Mouse (Mus musculus): ENCODE measurements around the gene Olfr794. TPM values are rescaled to one million over a fixed set of nuclear protein-coding genes. Genes with fewer than 3 reads are reported as not detected.

Gene Olfr794
- not detected in 2 replicates for polyA plus RNA-seq (2014; fragmentation: Nextera tagmentation; extraction: Ambion mirVana)

- WGBS: 86% methylated on average over 2 of the region's 2 CpGs
- Histone ChIP-seq H3K4me3 (ENCODE audit: low read depth, low read length) (no peak within 1 kb of the TSS), H3K36me3 (ENCODE audit: control insufficient read depth, insufficient read depth, low read length) (no peaks in the 10 kb centered on the region), H3K4me1 (replicated peaks; ENCODE audit: control insufficient read depth, insufficient read depth, low read length) (no peaks in the 10 kb centered on the region), H3K4me2 (ENCODE audit: low read depth, low read length, severe bottlenecking) (no peak within 1 kb of the TSS), H3K27me3 (ENCODE audit: control insufficient read depth, insufficient read depth, low read length) (no peaks in the 10 kb centered on the region), H3K27ac (ENCODE audit: low read depth, low read length) (no peak within 1 kb of the TSS), H3K9me3 (ENCODE audit: control insufficient read depth, low read length) (no peaks in the 10 kb centered on the region), H3K9ac (ENCODE audit: low read length) (no peak within 1 kb of the TSS)
- ATAC-seq (replicated peaks; ENCODE audit: low FRiP score): no peak
- no peak for DNase-seq (ENCODE audit: low spot score)
Measured at GRCm38 (mm10) chr10:129567355-129567754, at the start of gene Olfr794. TSS of gene Olfr794 (plus strand) at chr10:129567655.

GRCm38 (mm10) chr10:129521492-129521891 is 46.0 kb upstream of the Olfr794 start, which contains the start of gene Olfr791:
TSS of gene Olfr791 (plus strand) at chr10:129521792.
- no peak for ATAC-seq (replicated peaks; ENCODE audit: low FRiP score)
- no peak within 1 kb of the TSS for H3K4me3 ChIP-seq (ENCODE audit: low read depth, low read length)
- no peaks in the 10 kb centered on the region for H3K9me3 ChIP-seq (ENCODE audit: control insufficient read depth, low read length)
- H3K36me3 ChIP-seq (ENCODE audit: control insufficient read depth, insufficient read depth, low read length): no peaks in the 10 kb centered on the region
- no peak within 1 kb of the TSS for H3K4me2 ChIP-seq (ENCODE audit: low read depth, low read length, severe bottlenecking)
- H3K27me3 ChIP-seq (ENCODE audit: control insufficient read depth, insufficient read depth, low read length): no peaks in the 10 kb centered on the region
- H3K9ac ChIP-seq (ENCODE audit: low read length): no peak within 1 kb of the TSS
- 82% methylated on average over 3 of the region's 3 CpGs for WGBS
- no peak within 1 kb of the TSS for H3K27ac ChIP-seq (ENCODE audit: low read depth, low read length)
- no peak for DNase-seq (ENCODE audit: low spot score)
- no peaks in the 10 kb centered on the region for H3K4me1 ChIP-seq (replicated peaks; ENCODE audit: control insufficient read depth, insufficient read depth, low read length)

GRCm38 (mm10) chr10:129538862-129539261 is 28.6 kb upstream of the Olfr794 start, which contains the start of gene Olfr792:
TSS of gene Olfr792 (plus strand) at chr10:129539162.
- no peak for DNase-seq (ENCODE audit: low spot score)
- ATAC-seq (replicated peaks; ENCODE audit: low FRiP score): no peak
- Histone ChIP-seq H3K9ac (ENCODE audit: low read length) (no peak within 1 kb of the TSS), H3K4me2 (ENCODE audit: low read depth, low read length, severe bottlenecking) (no peak within 1 kb of the TSS), H3K4me3 (ENCODE audit: low read depth, low read length) (no peak within 1 kb of the TSS), H3K4me1 (replicated peaks; ENCODE audit: control insufficient read depth, insufficient read depth, low read length) (no peaks in the 10 kb centered on the region), H3K27ac (ENCODE audit: low read depth, low read length) (no peak within 1 kb of the TSS), H3K27me3 (ENCODE audit: control insufficient read depth, insufficient read depth, low read length) (no peaks in the 10 kb centered on the region), H3K36me3 (ENCODE audit: control insufficient read depth, insufficient read depth, low read length) (no peaks in the 10 kb centered on the region), H3K9me3 (ENCODE audit: control insufficient read depth, low read length) (no peaks in the 10 kb centered on the region)
- 91% methylated on average over 1 of the region's 1 CpGs for WGBS

GRCm38 (mm10) chr10:129549354-129549753 is 18.1 kb upstream of the Olfr794 start:
- no peaks in the 10 kb centered on the region for H3K4me1 ChIP-seq (replicated peaks; ENCODE audit: control insufficient read depth, insufficient read depth, low read length)
- no peaks in the 10 kb centered on the region for H3K9me3 ChIP-seq (ENCODE audit: control insufficient read depth, low read length)
- H3K4me3 ChIP-seq (ENCODE audit: low read depth, low read length): no peak overlapping the region
- H3K27ac ChIP-seq (ENCODE audit: low read depth, low read length): no peak overlapping the region
- H3K4me2 ChIP-seq (ENCODE audit: low read depth, low read length, severe bottlenecking): no peak overlapping the region
- H3K36me3 ChIP-seq (ENCODE audit: control insufficient read depth, insufficient read depth, low read length): no peaks in the 10 kb centered on the region
- WGBS: 71% methylated on average over 1 of the region's 1 CpGs
- no peaks in the 10 kb centered on the region for H3K27me3 ChIP-seq (ENCODE audit: control insufficient read depth, insufficient read depth, low read length)
- no peak overlapping the region for H3K9ac ChIP-seq (ENCODE audit: low read length)
- ATAC-seq (replicated peaks; ENCODE audit: low FRiP score) (peak; percentile 73), DNase-seq (ENCODE audit: low spot score) (no peak)

- no peaks in the 10 kb centered on the region for H3K4me1 ChIP-seq (replicated peaks; ENCODE audit: control insufficient read depth, insufficient read depth, low read length)
- no peak overlapping the region for H3K9ac ChIP-seq (ENCODE audit: low read length)
- no peak overlapping the region for H3K27ac ChIP-seq (ENCODE audit: low read depth, low read length)
- ATAC-seq (replicated peaks; ENCODE audit: low FRiP score) (no peak), DNase-seq (ENCODE audit: low spot score) (no peak)
- 77% methylated on average over 1 of the region's 1 CpGs for WGBS
- H3K9me3 ChIP-seq (ENCODE audit: control insufficient read depth, low read length): no peaks in the 10 kb centered on the region
- H3K4me3 ChIP-seq (ENCODE audit: low read depth, low read length): no peak overlapping the region
- no peak overlapping the region for H3K4me2 ChIP-seq (ENCODE audit: low read depth, low read length, severe bottlenecking)
- no peaks in the 10 kb centered on the region for H3K36me3 ChIP-seq (ENCODE audit: control insufficient read depth, insufficient read depth, low read length)
- H3K27me3 ChIP-seq (ENCODE audit: control insufficient read depth, insufficient read depth, low read length): no peaks in the 10 kb centered on the region
Measured at GRCm38 (mm10) chr10:129577066-129577465, 9.6 kb downstream of the Olfr794 start.

GRCm38 (mm10) chr10:129612470-129612869 is 45.0 kb downstream of the Olfr794 start, which contains the start of gene Olfr796:
TSS of gene Olfr796 (minus strand) at chr10:129612570.
- no peak within 1 kb of the TSS for H3K4me3 ChIP-seq (ENCODE audit: low read depth, low read length)
- DNase-seq (ENCODE audit: low spot score) (no peak), ATAC-seq (replicated peaks; ENCODE audit: low FRiP score) (no peak)
- H3K27ac ChIP-seq (ENCODE audit: low read depth, low read length): no peak within 1 kb of the TSS
- H3K4me2 ChIP-seq (ENCODE audit: low read depth, low read length, severe bottlenecking): no peak within 1 kb of the TSS
- no peaks in the 10 kb centered on the region for H3K36me3 ChIP-seq (ENCODE audit: control insufficient read depth, insufficient read depth, low read length)
- H3K27me3 ChIP-seq (ENCODE audit: control insufficient read depth, insufficient read depth, low read length): no peaks in the 10 kb centered on the region
- no peak within 1 kb of the TSS for H3K9ac ChIP-seq (ENCODE audit: low read length)
- no peaks in the 10 kb centered on the region for H3K9me3 ChIP-seq (ENCODE audit: control insufficient read depth, low read length)
- no peaks in the 10 kb centered on the region for H3K4me1 ChIP-seq (replicated peaks; ENCODE audit: control insufficient read depth, insufficient read depth, low read length)
- WGBS: 98% methylated on average over 1 of the region's 1 CpGs

- Histone ChIP-seq H3K9me3 (ENCODE audit: control insufficient read depth, low read length) (no peaks in the 10 kb centered on the region), H3K4me1 (replicated peaks; ENCODE audit: control insufficient read depth, insufficient read depth, low read length) (no peaks in the 10 kb centered on the region), H3K4me3 (ENCODE audit: low read depth, low read length) (no peak overlapping the region), H3K4me2 (ENCODE audit: low read depth, low read length, severe bottlenecking) (no peak overlapping the region), H3K27ac (ENCODE audit: low read depth, low read length) (no peak overlapping the region), H3K27me3 (ENCODE audit: control insufficient read depth, insufficient read depth, low read length) (no peaks in the 10 kb centered on the region), H3K36me3 (ENCODE audit: control insufficient read depth, insufficient read depth, low read length) (no peaks in the 10 kb centered on the region), H3K9ac (ENCODE audit: low read length) (no peak overlapping the region)
- ATAC-seq (replicated peaks; ENCODE audit: low FRiP score): peak; percentile 65
- 20% methylated on average over 1 of the region's 1 CpGs for WGBS
- DNase-seq (ENCODE audit: low spot score): no peak
Measured at GRCm38 (mm10) chr10:129621724-129622123, 54.3 kb downstream of the Olfr794 start.

Small RNA genes lying within 50 kb of the gene (microRNA-seq; reads per million reads assigned to microRNA genes)
- gene Gm23252 (ENCODE audit: insufficient number of aligned reads): not detected

Other genes with a start within 250 kb of the Olfr794 start
- gene Olfr780, start 249.5 kb upstream of the Olfr794 start, polyA plus RNA-seq (2014; fragmentation: Nextera tagmentation; extraction: Ambion mirVana): not detected in 2 replicates
- not detected in 2 replicates for gene Olfr781, start 238.8 kb upstream of the Olfr794 start, polyA plus RNA-seq (2014; fragmentation: Nextera tagmentation; extraction: Ambion mirVana)
- gene Olfr782, start 218.8 kb upstream of the Olfr794 start, polyA plus RNA-seq (2014; fragmentation: Nextera tagmentation; extraction: Ambion mirVana): not detected in 2 replicates
- gene Olfr784, start 183.6 kb upstream of the Olfr794 start, polyA plus RNA-seq (2014; fragmentation: Nextera tagmentation; extraction: Ambion mirVana): 0.08 TPM in 1 of 2 replicates, not detected in the other
- gene Olfr785, start 162.2 kb upstream of the Olfr794 start, polyA plus RNA-seq (2014; fragmentation: Nextera tagmentation; extraction: Ambion mirVana): not detected in 2 replicates
- gene Olfr786, start 140.3 kb upstream of the Olfr794 start, polyA plus RNA-seq (2014; fragmentation: Nextera tagmentation; extraction: Ambion mirVana): not detected in 2 replicates
- not detected in 2 replicates for gene Olfr787, start 105.8 kb upstream of the Olfr794 start, polyA plus RNA-seq (2014; fragmentation: Nextera tagmentation; extraction: Ambion mirVana)
- not detected in 2 replicates for gene Olfr788, start 96.7 kb upstream of the Olfr794 start, polyA plus RNA-seq (2014; fragmentation: Nextera tagmentation; extraction: Ambion mirVana)
- gene Olfr789, start 82.9 kb upstream of the Olfr794 start, polyA plus RNA-seq (2014; fragmentation: Nextera tagmentation; extraction: Ambion mirVana): not detected in 2 replicates
- not detected in 2 replicates for gene Olfr790, start 69.2 kb upstream of the Olfr794 start, polyA plus RNA-seq (2014; fragmentation: Nextera tagmentation; extraction: Ambion mirVana)
- not detected in 2 replicates for gene Olfr791, start 45.9 kb upstream of the Olfr794 start, polyA plus RNA-seq (2014; fragmentation: Nextera tagmentation; extraction: Ambion mirVana)
- gene Olfr792, start 28.5 kb upstream of the Olfr794 start, polyA plus RNA-seq (2014; fragmentation: Nextera tagmentation; extraction: Ambion mirVana): not detected in 2 replicates
- gene Olfr796, start 44.9 kb downstream of the Olfr794 start, polyA plus RNA-seq (2014; fragmentation: Nextera tagmentation; extraction: Ambion mirVana): not detected in 2 replicates
- gene Olfr798, start 60.3 kb downstream of the Olfr794 start, polyA plus RNA-seq (2014; fragmentation: Nextera tagmentation; extraction: Ambion mirVana): not detected in 2 replicates
- gene Olfr799, start 69.8 kb downstream of the Olfr794 start, polyA plus RNA-seq (2014; fragmentation: Nextera tagmentation; extraction: Ambion mirVana): not detected in 2 replicates
- not detected in 2 replicates for gene Olfr800, start 90.0 kb downstream of the Olfr794 start, polyA plus RNA-seq (2014; fragmentation: Nextera tagmentation; extraction: Ambion mirVana)
- gene Olfr801, start 106.2 kb downstream of the Olfr794 start, polyA plus RNA-seq (2014; fragmentation: Nextera tagmentation; extraction: Ambion mirVana): not detected in 2 replicates
- gene Olfr802, start 120.5 kb downstream of the Olfr794 start, polyA plus RNA-seq (2014; fragmentation: Nextera tagmentation; extraction: Ambion mirVana): not detected in 2 replicates
- gene Olfr803, start 126.6 kb downstream of the Olfr794 start, polyA plus RNA-seq (2014; fragmentation: Nextera tagmentation; extraction: Ambion mirVana): not detected in 2 replicates
- gene Olfr804, start 135.6 kb downstream of the Olfr794 start, polyA plus RNA-seq (2014; fragmentation: Nextera tagmentation; extraction: Ambion mirVana): not detected in 2 replicates
- not detected in 2 replicates for gene Olfr805, start 161.7 kb downstream of the Olfr794 start, polyA plus RNA-seq (2014; fragmentation: Nextera tagmentation; extraction: Ambion mirVana)
- gene Olfr806, start 174.3 kb downstream of the Olfr794 start, polyA plus RNA-seq (2014; fragmentation: Nextera tagmentation; extraction: Ambion mirVana): not detected in 2 replicates
- not detected in 2 replicates for gene Olfr807, start 190.1 kb downstream of the Olfr794 start, polyA plus RNA-seq (2014; fragmentation: Nextera tagmentation; extraction: Ambion mirVana)
- gene Olfr808, start 197.8 kb downstream of the Olfr794 start, polyA plus RNA-seq (2014; fragmentation: Nextera tagmentation; extraction: Ambion mirVana): not detected in 2 replicates
- not detected in 2 replicates for gene Olfr809, start 207.0 kb downstream of the Olfr794 start, polyA plus RNA-seq (2014; fragmentation: Nextera tagmentation; extraction: Ambion mirVana)
- not detected in 2 replicates for gene Olfr810, start 227.3 kb downstream of the Olfr794 start, polyA plus RNA-seq (2014; fragmentation: Nextera tagmentation; extraction: Ambion mirVana)
- not detected in 2 replicates for gene Olfr811, start 236.7 kb downstream of the Olfr794 start, polyA plus RNA-seq (2014; fragmentation: Nextera tagmentation; extraction: Ambion mirVana)